Mouse (Mus musculus): ENCODE data around the gene Klrd1. TPM values are rescaled to one million over a fixed set of nuclear protein-coding genes. Genes with fewer than 3 reads are reported as not detected.

Gene Klrd1
- polyA plus RNA-seq (2015; fragmentation: Nextera tagmentation; extraction: Ambion mirVana) = 6.3 and 8.0 TPM in 2 replicates

DNA sequence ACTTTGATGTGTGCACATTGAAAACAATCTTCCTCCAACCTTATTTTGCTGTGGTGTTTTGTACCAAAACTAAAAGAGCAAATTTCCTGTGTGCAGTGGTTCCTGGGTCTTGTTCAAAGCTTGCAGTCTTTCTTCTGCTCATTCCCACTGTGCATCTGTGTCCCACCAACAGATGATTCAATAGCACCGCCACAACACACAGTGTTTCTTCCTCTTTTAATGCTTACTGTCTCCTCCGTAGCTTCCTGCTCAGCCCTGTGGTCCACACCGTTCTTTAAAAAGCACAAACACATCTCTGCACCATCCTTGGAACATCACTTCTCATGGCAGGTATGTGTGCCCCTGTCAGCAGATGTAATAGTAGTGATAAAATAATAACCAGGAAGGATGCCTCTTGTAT, at the start of gene Klrd1:
Gene Klrd1 (plus strand): TSS at position 275 of the 400 bp plus-strand sequence.

DNA sequence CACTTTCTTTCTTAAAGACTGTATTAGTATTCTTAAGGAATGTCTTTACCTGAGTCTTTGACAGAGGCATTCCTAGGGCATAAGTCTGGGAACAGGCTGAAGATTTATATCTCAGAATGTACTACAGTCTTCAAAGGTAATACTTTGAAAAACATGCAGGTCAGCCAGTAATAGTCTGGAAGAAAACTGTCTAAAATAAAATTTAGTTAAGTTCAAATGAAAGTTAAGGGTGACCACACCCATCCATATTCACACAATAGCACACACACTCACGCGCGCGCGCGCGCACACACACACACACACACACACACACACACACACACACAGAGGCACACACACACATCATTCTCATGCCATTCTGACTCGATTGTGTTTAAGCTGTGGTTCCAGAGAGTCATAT, 14.0 kb upstream of the Klrd1 start, which contains the start of gene Klre1:
Gene Klre1 (plus strand): TSS at position 301 of the 400 bp plus-strand sequence.

GRCm38 (mm10) chr6:129623735-129624134, 32.2 kb downstream of the Klrd1 start, which contains the start of gene Klrk1:
Gene Klrk1 (minus strand): TSS chr6:129623864.

GRCm38 (mm10) chr6:129643237-129643636, 51.7 kb downstream of the Klrd1 start, which contains the start of gene Klrc3:
Gene Klrc3 (minus strand): TSS chr6:129643337.

Other genes with a start within 250 kb of the Klrd1 start
- 23.3 and 29.6 TPM in 2 replicates for gene Clec12a, start 249.1 kb upstream of the Klrd1 start, polyA plus RNA-seq (2015; fragmentation: Nextera tagmentation; extraction: Ambion mirVana)
- gene Clec12b, start 205.9 kb upstream of the Klrd1 start, polyA plus RNA-seq (2015; fragmentation: Nextera tagmentation; extraction: Ambion mirVana) = 0.79 and 1.3 TPM in 2 replicates
- 14.0 and 14.6 TPM in 2 replicates for gene Clec1b, start 194.5 kb upstream of the Klrd1 start, polyA plus RNA-seq (2015; fragmentation: Nextera tagmentation; extraction: Ambion mirVana)
- gene Clec9a, start 182.9 kb upstream of the Klrd1 start, polyA plus RNA-seq (2015; fragmentation: Nextera tagmentation; extraction: Ambion mirVana) = 0.44 and 0.63 TPM in 2 replicates
- 2.3 and 3.9 TPM in 2 replicates for gene Clec1a, start 139.8 kb upstream of the Klrd1 start, polyA plus RNA-seq (2015; fragmentation: Nextera tagmentation; extraction: Ambion mirVana)
- 0.94 and 1.8 TPM in 2 replicates for gene Olr1, start 84.6 kb upstream of the Klrd1 start, polyA plus RNA-seq (2015; fragmentation: Nextera tagmentation; extraction: Ambion mirVana)
- not detected in 2 replicates for gene Tmem52b, start 79.2 kb upstream of the Klrd1 start, polyA plus RNA-seq (2015; fragmentation: Nextera tagmentation; extraction: Ambion mirVana)
- gene Gabarapl1, start 58.6 kb upstream of the Klrd1 start, polyA plus RNA-seq (2015; fragmentation: Nextera tagmentation; extraction: Ambion mirVana) = 40.3 and 41.6 TPM in 2 replicates
- gene Klre1, start 13.9 kb upstream of the Klrd1 start, polyA plus RNA-seq (2015; fragmentation: Nextera tagmentation; extraction: Ambion mirVana) = 0.70 and 0.99 TPM in 2 replicates
- 3.0 and 6.1 TPM in 2 replicates for gene Klrk1, start 32.1 kb downstream of the Klrd1 start, polyA plus RNA-seq (2015; fragmentation: Nextera tagmentation; extraction: Ambion mirVana)
- not detected in 2 replicates for gene Klrc3, start 51.6 kb downstream of the Klrd1 start, polyA plus RNA-seq (2015; fragmentation: Nextera tagmentation; extraction: Ambion mirVana)
- 0.34 and 0.51 TPM in 2 replicates for gene Klrc2, start 68.9 kb downstream of the Klrd1 start, polyA plus RNA-seq (2015; fragmentation: Nextera tagmentation; extraction: Ambion mirVana)
- 1.9 and 3.3 TPM in 2 replicates for gene Klrc1, start 87.2 kb downstream of the Klrd1 start, polyA plus RNA-seq (2015; fragmentation: Nextera tagmentation; extraction: Ambion mirVana)
- gene Klri1, start 125.3 kb downstream of the Klrd1 start, polyA plus RNA-seq (2015; fragmentation: Nextera tagmentation; extraction: Ambion mirVana) = not detected in 2 replicates
- gene Klri2, start 148.7 kb downstream of the Klrd1 start, polyA plus RNA-seq (2015; fragmentation: Nextera tagmentation; extraction: Ambion mirVana) = 0.19 and 0.39 TPM in 2 replicates
- 0.06 TPM in 1 of 2 replicates, not detected in the other for gene Gm156, start 192.5 kb downstream of the Klrd1 start, polyA plus RNA-seq (2015; fragmentation: Nextera tagmentation; extraction: Ambion mirVana)